Mouse (Mus musculus) kidney, embryonic 15.5 days (tissue): Measurements from ENCODE around the gene Mink1. TPM values are rescaled to one million over a fixed set of nuclear protein-coding genes. Genes with fewer than 3 reads are reported as not detected.
"Not testable (repeated sequence)": the region's sequence is repeated elsewhere in the genome, so short reads cannot be mapped to it uniquely, and the experiment has no call there.

Experiments used
- ATAC-seq: fragments of 200-750 bp; cut with Nextera tagmentation; replicated peaks from 2 replicates; pipeline ENCODE4 v1.8.0; 2017; ENCODE audit warnings: moderate TSS enrichment; ENCODE audit not compliant: low FRiP score
- H3K27ac ChIP-seq: fragments of 300-500 bp; sonication (generic); 2 replicates; pipeline ENCODE4 v1.5.1; 2015; ENCODE audit warnings: mild to moderate bottlenecking, inconsistent platforms
- H3K27me3 ChIP-seq: fragments of 300-500 bp; sonication (generic); 2 replicates; pipeline ENCODE4 v1.6.1; 2015; ENCODE audit warnings: inconsistent platforms
- H3K36me3 ChIP-seq: fragments of 300-500 bp; sonication (generic); 2 replicates; pipeline ENCODE4 v1.6.1; 2015; ENCODE audit warnings: inconsistent platforms
- H3K4me1 ChIP-seq: fragments of 300-500 bp; sonication (generic); 2 replicates; pipeline ENCODE4 v1.6.1; 2015; ENCODE audit warnings: inconsistent platforms
- H3K4me2 ChIP-seq: fragments of 300-500 bp; sonication (generic); 2 replicates; pipeline ENCODE4 v1.6.1; 2015; ENCODE audit warnings: moderate library complexity, mild to moderate bottlenecking, inconsistent platforms
- H3K4me3 ChIP-seq: fragments of 300-500 bp; sonication (generic); replicated peaks from 2 replicates; pipeline ENCODE4 v1.5.1; 2015; ENCODE audit warnings: mild to moderate bottlenecking, inconsistent platforms
- H3K9ac ChIP-seq: fragments of 300-500 bp; sonication (generic); 2 replicates; pipeline ENCODE4 v1.6.1; 2015; ENCODE audit warnings: mild to moderate bottlenecking, inconsistent platforms
- H3K9me3 ChIP-seq: fragments of 300-500 bp; sonication (generic); replicated peaks from 2 replicates; pipeline ENCODE4 v1.6.1; 2016; ENCODE audit warnings: inconsistent platforms
- WGBS: fragments of 180-500 bp; shearing (Covaris S2); methylation state at CpG from one replicate; pipeline ENCODE4 v1.1.7; 2015; ENCODE audit warnings: mixed read lengths; 5-methylcytosine and 5-hydroxymethylcytosine counted together
- polyA plus RNA-seq: library from polyadenylated mRNA; unstranded; fragments of >200 nt; fragmentation: Nextera tagmentation; extraction: Ambion mirVana; gene quantifications from 2 replicates; pipeline ENCODE4 v1.2.1, GENCODE M21; 2015

Mink1 gene
- polyA plus RNA-seq = 14.8 and 15.8 TPM in 2 replicates

DNA sequence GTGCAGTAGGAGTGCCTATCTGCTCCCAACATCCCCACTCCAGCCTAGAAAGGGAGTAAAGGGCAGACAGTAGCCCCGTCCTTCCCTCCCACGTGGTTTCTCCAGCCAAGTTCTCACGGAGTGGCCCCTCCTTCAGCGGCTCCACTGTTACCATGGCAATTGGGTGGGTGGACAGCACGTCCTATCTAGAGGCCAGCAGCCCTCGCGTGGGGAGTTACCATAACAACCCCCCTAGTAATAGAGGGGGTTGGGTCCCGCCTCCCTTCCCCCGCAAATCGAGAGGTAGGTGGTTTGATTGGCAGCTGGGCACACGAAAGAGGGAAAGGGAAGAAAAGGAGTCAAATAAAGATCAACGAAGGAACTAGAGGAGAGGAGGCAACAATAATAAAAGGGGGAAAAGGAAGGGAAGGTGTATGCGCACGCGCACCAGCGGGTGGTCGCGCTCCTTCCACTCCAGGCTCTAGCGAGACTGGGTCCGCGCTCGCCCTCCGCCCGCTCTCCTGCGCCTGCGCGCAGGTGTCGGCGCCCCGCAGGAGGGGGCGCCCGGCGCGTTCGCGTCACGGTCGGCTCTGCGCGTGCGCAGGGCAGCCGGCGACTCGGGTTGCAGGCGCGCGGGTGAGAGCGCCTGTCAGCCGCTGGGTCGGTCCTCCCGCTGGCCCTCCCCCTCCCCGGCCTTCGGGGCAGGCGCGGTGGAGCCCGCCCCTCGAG, at the start of gene Mink1:
TSS of gene Mink1 (plus strand) at position 595 of the 708 bp plus-strand sequence.
- Histone ChIP-seq H3K4me1 (peaks cover 47% of the 10 kb centered on the region), H3K36me3 (peaks cover 3% of the 10 kb centered on the region; the same call in 1 of the 2 replicates), H3K4me3 (peak within 1 kb of the TSS; percentile 93), H3K9ac (peak within 1 kb of the TSS; percentile 86), H3K9me3 (no peaks in the 10 kb centered on the region), H3K27ac (peak within 1 kb of the TSS; percentile 96), H3K4me2 (peak within 1 kb of the TSS; percentile 90), H3K27me3 (no peaks in the 10 kb centered on the region)
- under 1% methylated on average over 57 of the region's 57 CpGs for WGBS
- ATAC-seq = peak; percentile 92

DNA sequence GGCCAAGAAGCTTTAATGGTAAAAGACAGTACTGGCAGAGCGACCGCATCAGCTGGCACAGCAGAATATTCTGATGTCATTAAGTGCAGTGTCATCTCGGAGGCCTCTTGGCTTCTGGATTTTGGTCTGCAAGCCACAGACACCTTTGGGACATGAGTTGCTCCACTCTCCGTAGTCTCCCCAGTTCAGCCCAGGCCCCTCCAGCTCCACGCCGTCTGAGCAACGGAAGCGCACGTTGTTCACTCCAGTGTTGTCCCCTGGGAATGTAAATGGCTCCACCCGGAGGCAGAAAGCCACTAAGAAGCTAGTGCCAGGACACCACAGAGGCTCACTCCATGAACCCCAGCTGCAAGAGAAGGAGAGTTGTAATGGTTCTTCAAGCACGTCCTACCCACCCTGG, 49.2 kb upstream of the Mink1 start:
- Histone ChIP-seq H3K27me3 (peaks cover 16% of the 10 kb centered on the region; the same call in 1 of the 2 replicates), H3K4me1 (peaks cover 19% of the 10 kb centered on the region), H3K9ac (no peak overlapping the region), H3K9me3 (no peaks in the 10 kb centered on the region), H3K36me3 (no peaks in the 10 kb centered on the region), H3K27ac (no peak overlapping the region), H3K4me3 (no peak overlapping the region), H3K4me2 (no peak overlapping the region)
- no peak for ATAC-seq
- whole genome bisulfite sequencing = 63% methylated on average over 11 of the region's 11 CpGs

DNA sequence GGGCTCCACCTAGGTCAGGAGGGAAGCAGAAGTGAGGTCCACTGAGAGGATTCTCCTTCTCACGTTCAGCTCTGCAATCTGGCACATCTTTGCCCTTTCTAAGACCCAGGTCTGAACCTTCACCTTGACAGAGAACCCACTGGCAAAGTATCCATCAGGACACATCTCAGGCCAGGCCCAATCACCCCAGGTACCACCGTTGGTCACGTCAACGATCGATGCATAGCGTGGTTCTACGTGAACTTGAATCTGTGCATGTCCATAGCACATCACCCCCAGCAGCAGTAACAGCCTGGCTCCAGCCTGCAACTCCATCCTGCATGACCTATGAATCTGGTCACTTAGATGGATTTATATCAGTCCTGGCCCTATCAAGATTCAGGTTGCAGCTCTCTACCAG, 48.4 kb upstream of the Mink1 start, which contains the start of gene Vmo1:
TSS of gene Vmo1 (minus strand) at position 329 of the 400 bp plus-strand sequence.
- no peak for ATAC-seq
- no peak within 1 kb of the TSS for H3K27ac ChIP-seq
- no peak within 1 kb of the TSS for H3K9ac ChIP-seq
- no peak within 1 kb of the TSS for H3K4me3 ChIP-seq
- peaks cover 21% of the 10 kb centered on the region for H3K4me1 ChIP-seq
- H3K36me3 ChIP-seq = no peaks in the 10 kb centered on the region
- no peak within 1 kb of the TSS for H3K4me2 ChIP-seq
- peaks cover 12% of the 10 kb centered on the region; the same call in 1 of the 2 replicates for H3K27me3 ChIP-seq
- no peaks in the 10 kb centered on the region for H3K9me3 ChIP-seq
- 74% methylated on average over 7 of the region's 7 CpGs for WGBS

DNA sequence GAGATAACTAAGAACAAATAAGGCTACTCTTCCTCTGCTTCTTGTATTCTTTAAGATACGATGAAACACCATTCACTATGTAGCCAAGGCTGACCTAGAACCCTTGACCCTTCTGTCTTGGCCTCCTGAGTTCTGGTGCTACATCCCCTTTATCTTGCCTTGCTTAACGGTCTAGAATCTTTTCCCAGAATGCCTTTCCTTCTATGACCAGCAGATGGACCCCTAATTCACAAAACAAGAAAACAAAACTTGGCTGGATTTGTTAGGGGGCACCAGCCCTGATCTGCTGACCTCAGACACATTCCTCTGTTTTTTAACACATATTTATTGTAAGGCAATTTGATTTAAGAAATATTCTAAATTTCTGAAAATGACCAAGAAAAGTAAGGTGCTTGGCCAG, 46.3 kb upstream of the Mink1 start:
- H3K9me3 ChIP-seq = no peaks in the 10 kb centered on the region
- H3K4me1 ChIP-seq = peaks cover 23% of the 10 kb centered on the region
- 29% methylated on average over 2 of the region's 2 CpGs for WGBS
- no peak overlapping the region for H3K27ac ChIP-seq
- no peak for ATAC-seq
- no peak overlapping the region for H3K4me2 ChIP-seq
- H3K36me3 ChIP-seq = no peaks in the 10 kb centered on the region
- H3K4me3 ChIP-seq = no peak overlapping the region
- no peaks in the 10 kb centered on the region for H3K27me3 ChIP-seq
- H3K9ac ChIP-seq = no peak overlapping the region

DNA sequence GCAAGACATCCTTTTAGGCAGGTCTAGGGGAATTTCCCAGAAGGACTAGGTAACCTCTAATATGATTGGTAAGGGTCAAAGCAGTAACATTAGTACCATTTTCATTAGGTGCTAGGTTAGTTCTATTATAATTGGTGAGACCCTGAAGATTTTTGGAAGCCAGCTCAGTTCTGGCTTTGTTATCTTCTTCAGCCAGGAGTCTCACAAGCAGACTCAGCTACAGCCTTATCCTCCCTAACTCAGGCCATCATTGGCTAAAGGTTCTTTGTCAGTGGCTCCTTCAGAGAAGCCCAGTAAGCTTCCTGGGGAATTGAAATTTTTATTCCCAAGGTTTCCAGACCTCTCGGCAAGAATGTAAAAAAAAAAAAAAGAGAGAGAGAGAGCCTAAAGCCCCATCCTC, 44.2 kb upstream of the Mink1 start:
- ATAC-seq = no peak
- Histone ChIP-seq H3K4me2 (no peak overlapping the region), H3K27ac (no peak overlapping the region), H3K27me3 (no peaks in the 10 kb centered on the region), H3K36me3 (no peaks in the 10 kb centered on the region), H3K4me1 (peaks cover 20% of the 10 kb centered on the region), H3K9ac (no peak overlapping the region), H3K9me3 (no peaks in the 10 kb centered on the region), H3K4me3 (no peak overlapping the region)
- WGBS = 70% methylated on average over 1 of the region's 1 CpGs

DNA sequence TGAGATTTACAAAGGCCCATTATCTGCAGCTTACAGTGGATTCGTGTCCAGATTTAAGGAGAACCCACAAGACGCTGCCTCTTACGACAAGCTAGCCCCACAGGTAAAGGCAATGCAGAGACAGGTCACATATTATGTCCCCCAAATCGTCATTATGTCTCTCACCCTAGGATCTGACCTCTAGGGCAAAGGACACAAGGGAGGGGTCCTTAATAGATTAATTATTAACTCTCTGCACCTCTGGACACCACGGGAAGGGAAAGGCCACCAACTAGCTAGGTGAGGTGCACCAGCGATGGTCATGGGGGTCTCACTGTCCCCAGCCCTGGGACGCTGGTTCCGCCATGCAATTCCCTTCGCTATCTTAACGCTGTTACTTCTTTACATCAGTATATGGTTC, 43.8 kb upstream of the Mink1 start, which contains the start of gene Gltpd2:
TSS of gene Gltpd2 (plus strand) at position 274 of the 400 bp plus-strand sequence.
- Histone ChIP-seq H3K4me3 (peak within 1 kb of the TSS; percentile 44), H3K9me3 (no peaks in the 10 kb centered on the region), H3K27me3 (no peaks in the 10 kb centered on the region), H3K36me3 (no peaks in the 10 kb centered on the region), H3K9ac (peak within 1 kb of the TSS; percentile 54), H3K4me1 (peaks cover 18% of the 10 kb centered on the region), H3K27ac (peak within 1 kb of the TSS; percentile 82), H3K4me2 (peak within 1 kb of the TSS; percentile 65)
- 82% methylated on average over 10 of the region's 10 CpGs for WGBS
- no peak for ATAC-seq

DNA sequence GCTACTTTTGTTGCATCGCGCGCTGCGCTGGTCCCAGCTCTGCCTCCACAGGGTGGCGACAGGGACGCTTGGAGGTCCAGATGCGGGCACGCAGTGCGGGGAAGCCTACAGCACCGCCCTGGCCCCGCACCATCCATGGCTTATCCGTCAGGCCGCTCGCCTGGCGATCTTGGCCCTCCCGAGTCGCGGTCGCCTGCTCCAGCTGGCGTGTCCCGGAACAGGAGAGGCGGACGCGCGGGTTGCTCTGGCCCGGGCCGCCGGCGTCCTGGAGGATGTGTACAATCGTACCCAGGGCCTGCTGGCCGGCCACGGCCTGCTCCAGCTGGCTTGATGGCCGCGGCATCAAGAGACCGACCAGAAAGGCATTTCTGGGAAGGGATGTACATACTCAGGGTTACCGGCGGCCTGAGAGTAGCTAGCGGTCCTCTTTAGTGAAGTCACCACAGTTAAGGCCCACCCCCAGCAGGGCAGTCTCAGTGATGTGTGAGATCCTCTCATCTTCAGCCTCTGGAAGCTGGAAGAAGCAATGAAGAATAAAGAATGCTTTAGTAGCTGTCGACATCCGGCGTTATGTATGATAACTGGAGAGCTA, 42.4 kb upstream of the Mink1 start:
- peak; percentile 46 for ATAC-seq
- no peaks in the 10 kb centered on the region for H3K27me3 ChIP-seq
- H3K27ac ChIP-seq = peak overlapping the region; percentile 82
- WGBS = 9% methylated on average over 41 of the region's 41 CpGs
- peaks cover 18% of the 10 kb centered on the region for H3K4me1 ChIP-seq
- H3K36me3 ChIP-seq = no peaks in the 10 kb centered on the region
- no peaks in the 10 kb centered on the region for H3K9me3 ChIP-seq
- peak overlapping the region; percentile 44 for H3K4me3 ChIP-seq
- H3K9ac ChIP-seq = peak overlapping the region; percentile 54
- H3K4me2 ChIP-seq = peak overlapping the region; percentile 65

DNA sequence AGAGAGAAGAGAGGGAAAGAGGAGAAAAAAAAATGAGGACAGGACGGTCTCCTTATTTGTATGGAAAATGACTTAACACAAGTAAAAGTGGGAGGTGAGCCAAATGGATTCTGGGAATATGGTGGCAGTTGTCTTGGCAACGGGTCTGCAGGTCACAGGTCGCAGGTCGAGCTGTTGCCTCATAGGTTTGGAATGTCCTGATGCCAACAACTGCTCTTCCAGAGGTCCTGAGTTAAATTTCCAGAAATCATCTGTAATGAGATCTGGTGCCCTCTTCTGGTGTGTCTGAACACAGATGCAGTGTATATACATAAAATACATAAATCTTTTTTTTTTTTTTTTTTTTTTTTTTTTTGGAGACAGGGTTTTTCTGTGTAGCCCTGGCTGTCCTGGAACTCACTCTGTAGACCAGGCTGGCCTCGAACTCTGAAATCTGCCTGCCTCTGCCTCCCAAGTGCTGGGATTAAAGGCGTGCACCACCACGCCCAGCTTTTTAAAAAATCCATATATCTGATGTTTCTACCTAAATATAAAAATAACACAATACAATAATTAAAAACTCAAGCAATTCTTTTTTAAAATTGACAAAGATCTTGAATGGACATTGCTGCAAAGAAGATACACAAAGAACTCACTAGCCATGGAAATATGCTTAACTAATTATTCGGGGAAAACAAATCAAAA, 39.2 kb upstream of the Mink1 start:
- WGBS = 86% methylated on average over 8 of the region's 8 CpGs
- not testable (repeated sequence) for ATAC-seq, H3K4me2 ChIP-seq

DNA sequence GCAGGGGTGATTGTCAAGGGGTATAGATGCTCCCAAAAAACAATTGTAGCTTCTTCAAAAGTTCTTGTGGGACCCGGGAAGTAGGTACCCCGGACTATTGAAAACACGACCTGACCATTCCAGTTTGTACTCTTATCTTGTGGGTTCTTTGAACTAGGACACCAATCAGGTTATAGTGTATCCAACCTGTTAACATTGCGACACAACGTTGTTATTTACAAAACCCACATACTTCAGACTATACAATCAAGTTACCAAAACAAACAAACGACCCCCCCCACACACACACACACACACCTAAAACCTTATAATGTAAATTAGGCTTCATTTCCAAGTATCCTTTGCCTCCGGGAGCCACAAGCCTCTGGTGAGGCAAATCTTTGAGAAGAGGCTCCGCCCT, 37.9 kb upstream of the Mink1 start:
- peak; percentile 14; the same call in 1 of the 2 replicates for ATAC-seq
- Histone ChIP-seq H3K36me3 (peaks cover 37% of the 10 kb centered on the region), H3K9ac (peak overlapping the region; percentile 39; the same call in 1 of the 2 replicates), H3K4me2 (peak overlapping the region; percentile 56), H3K27ac (no peak overlapping the region), H3K9me3 (no peaks in the 10 kb centered on the region), H3K4me1 (peaks cover 19% of the 10 kb centered on the region), H3K4me3 (peak overlapping the region; percentile 73), H3K27me3 (no peaks in the 10 kb centered on the region)
- WGBS = 7% methylated on average over 8 of the region's 8 CpGs

More for the DNA sequence above, 39.2 kb upstream of the Mink1 start:
- Histone ChIP-seq H3K36me3 (peaks cover 25% of the 10 kb centered on the region), H3K4me1 (peaks cover 27% of the 10 kb centered on the region)
- not testable (repeated sequence) for H3K27ac ChIP-seq, H3K27me3 ChIP-seq, H3K4me3 ChIP-seq, H3K9me3 ChIP-seq, H3K9ac ChIP-seq

DNA sequence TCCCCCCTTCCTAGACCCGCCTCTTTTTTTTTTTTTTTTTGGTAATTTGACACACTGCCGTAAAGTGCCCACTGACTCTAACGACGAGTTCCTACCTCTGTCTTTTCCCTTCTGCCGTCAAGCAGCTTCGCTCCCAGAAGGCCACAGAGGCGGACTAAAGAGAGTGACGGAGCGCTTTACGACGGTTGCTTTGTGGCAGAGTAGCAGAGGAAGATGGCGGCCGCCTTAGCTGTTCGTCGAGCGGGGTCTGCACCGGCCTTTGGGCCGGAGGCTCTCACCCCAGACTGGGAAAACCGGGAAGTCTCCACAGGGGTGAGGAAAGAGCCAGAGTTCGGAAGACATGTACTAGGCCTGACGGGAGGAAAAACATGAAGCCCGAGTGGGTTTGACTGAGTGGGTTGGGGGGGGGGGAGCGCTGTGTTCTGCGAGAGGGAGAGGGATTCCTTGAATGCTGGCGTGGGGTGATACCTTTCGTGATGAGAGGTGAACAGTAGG, 37.5 kb upstream of the Mink1 start, which contains the start of gene Psmb6:
TSS of gene Psmb6 (plus strand) at position 184 of the 495 bp plus-strand sequence.
- Histone ChIP-seq H3K4me1 (peaks cover 15% of the 10 kb centered on the region), H3K27ac (0 out of 2 replicates have a peak within 1 kb of the TSS, but pooled peaks have one; percentile 49), H3K27me3 (no peaks in the 10 kb centered on the region), H3K4me2 (peak within 1 kb of the TSS; percentile 78), H3K4me3 (peak within 1 kb of the TSS; percentile 73), H3K9ac (peak within 1 kb of the TSS; percentile 65), H3K36me3 (peaks cover 37% of the 10 kb centered on the region), H3K9me3 (no peaks in the 10 kb centered on the region)
- under 1% methylated on average over 25 of the region's 26 CpGs for WGBS
- peak; percentile 92 for ATAC-seq

DNA sequence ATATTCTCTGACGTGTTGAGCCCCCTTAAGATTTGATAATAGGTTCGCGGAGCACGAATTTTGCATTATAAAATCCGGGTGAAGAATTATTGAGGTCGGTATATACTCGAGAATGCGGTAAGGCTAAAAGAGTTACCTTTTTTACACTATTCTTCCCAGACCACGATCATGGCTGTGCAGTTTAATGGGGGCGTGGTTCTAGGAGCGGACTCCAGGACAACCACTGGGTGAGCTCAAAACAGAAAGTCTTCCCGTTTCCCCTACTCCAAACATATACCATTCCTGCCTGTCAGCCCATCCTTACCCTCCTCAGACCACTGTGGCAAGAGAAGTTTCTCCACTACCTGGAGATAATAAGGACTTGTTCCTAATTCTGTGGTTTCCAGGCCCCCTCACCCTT, 37.0 kb upstream of the Mink1 start:
- H3K27me3 ChIP-seq = no peaks in the 10 kb centered on the region
- ATAC-seq = peak; percentile 58

More for the DNA sequence above, 37.0 kb upstream of the Mink1 start:
- peak overlapping the region; percentile 65 for H3K9ac ChIP-seq
- 2% methylated on average over 12 of the region's 12 CpGs for WGBS
- H3K4me2 ChIP-seq = peak overlapping the region; percentile 78
- peak overlapping the region; percentile 73 for H3K4me3 ChIP-seq
- no peaks in the 10 kb centered on the region for H3K9me3 ChIP-seq
- peaks cover 37% of the 10 kb centered on the region for H3K36me3 ChIP-seq
- no peak overlapping the region for H3K27ac ChIP-seq
- H3K4me1 ChIP-seq = peaks cover 10% of the 10 kb centered on the region
